Mouse (Mus musculus) liver, adult 2 months (tissue): ENCODE results near the gene Tab3.

Experiments
- CTCF ChIP-seq: fragments of 200-500 bp; IDR thresholded peaks from 2 replicates; pipeline ENCODE4 v1.5.1; 2011; ENCODE audit warnings: low read depth, low read length, control low read depth
- POLR2A ChIP-seq: fragments of 200-500 bp; IDR thresholded peaks from 2 replicates; pipeline ENCODE4 v1.6.1; 2011; ENCODE audit warnings: low read length, control low read depth; ENCODE audit not compliant: insufficient read depth; ENCODE audit errors: extremely low read depth

DNA sequence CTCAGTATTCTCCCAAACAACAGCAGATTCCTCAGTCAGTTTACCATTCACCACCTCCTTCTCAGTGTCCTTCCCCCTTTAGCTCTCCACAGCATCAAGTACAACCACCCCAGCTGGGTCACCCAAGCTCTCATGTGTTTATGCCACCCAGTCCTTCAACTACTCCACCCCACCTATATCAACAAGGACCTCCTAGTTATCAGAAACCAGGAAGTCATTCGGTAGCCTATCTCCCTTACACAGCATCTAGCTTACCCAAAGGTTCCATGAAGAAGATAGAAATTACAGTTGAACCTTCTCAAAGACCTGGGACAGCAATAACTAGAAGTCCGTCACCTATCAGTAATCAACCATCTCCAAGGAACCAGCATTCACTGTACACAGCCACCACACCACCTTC is 40.9 kb downstream of the Tab3 start:
- TF ChIP-seq CTCF (no peak), POLR2A (no peak)
